Mouse (Mus musculus) cerebellum, adult 11 months (tissue): ENCODE data around the gene Tcf19.
"Not testable (repeated sequence)": the region's sequence is repeated elsewhere in the genome, so short reads cannot be mapped to it uniquely, and the experiment has no call there.

Source experiments
- DNase-seq: peaks from one replicate; pipeline ENCODE4 v3.0.0; 2022

The Tcf19 gene

GRCm38 (mm10) chr17:35532360-35532759, 15.7 kb upstream of the Tcf19 start:
- no peak for DNase-seq

- DNase-seq: no peak
These were observed 10.0 kb upstream of the Tcf19 start for GRCm38 (mm10) chr17:35526644-35527043.

GRCm38 (mm10) chr17:35524354-35524753, 7.7 kb upstream of the Tcf19 start:
- no peak for DNase-seq

- no peak for DNase-seq
These were observed 902 bp upstream of the Tcf19 start for GRCm38 (mm10) chr17:35517526-35517925.

- peak; percentile 15 for DNase-seq
These were observed 548 bp downstream of the Tcf19 start for GRCm38 (mm10) chr17:35515911-35516640.

- no peak for DNase-seq
These were observed 1.9 kb downstream of the Tcf19 start for GRCm38 (mm10) chr17:35514756-35515155.

GRCm38 (mm10) chr17:35513886-35514285, 2.7 kb downstream of the Tcf19 start:
- DNase-seq: peak; percentile 34

- DNase-seq: no peak
These were observed 3.6 kb downstream of the Tcf19 start for GRCm38 (mm10) chr17:35512916-35513626.

GRCm38 (mm10) chr17:35509284-35509683, 7.3 kb downstream of the Tcf19 start:
- no peak for DNase-seq

- not testable (repeated sequence) for DNase-seq
These were observed 8.3 kb downstream of the Tcf19 start for GRCm38 (mm10) chr17:35508279-35508678.

GRCm38 (mm10) chr17:35507556-35508260, 8.9 kb downstream of the Tcf19 start:
- DNase-seq: no peak

GRCm38 (mm10) chr17:35506881-35507280, 9.7 kb downstream of the Tcf19 start:
- no peak for DNase-seq

- no peak for DNase-seq
These were observed 10.8 kb downstream of the Tcf19 start, which contains the start of gene Pou5f1 for GRCm38 (mm10) chr17:35505776-35506175. Gene Pou5f1, plus strand, starts transcription at chr17:35506018.

- no peak for DNase-seq
These were observed 11.8 kb downstream of the Tcf19 start for GRCm38 (mm10) chr17:35504628-35505481.

- DNase-seq: no peak
These were observed 12.8 kb downstream of the Tcf19 start for GRCm38 (mm10) chr17:35503849-35504248.

- no peak for DNase-seq
These were observed 13.9 kb downstream of the Tcf19 start for GRCm38 (mm10) chr17:35502762-35503161.

GRCm38 (mm10) chr17:35502226-35502625, 14.4 kb downstream of the Tcf19 start:
- no peak for DNase-seq

- DNase-seq: no peak
These were observed 19.5 kb downstream of the Tcf19 start for GRCm38 (mm10) chr17:35497124-35497523.

GRCm38 (mm10) chr17:35490320-35490719, 26.3 kb downstream of the Tcf19 start:
- DNase-seq: no peak

- no peak for DNase-seq
These were observed 28.6 kb downstream of the Tcf19 start for GRCm38 (mm10) chr17:35488041-35488440.

GRCm38 (mm10) chr17:35486726-35487125, 29.9 kb downstream of the Tcf19 start:
- DNase-seq: no peak

GRCm38 (mm10) chr17:35485702-35486101, 30.9 kb downstream of the Tcf19 start:
- no peak for DNase-seq

GRCm38 (mm10) chr17:35484066-35484465, 32.6 kb downstream of the Tcf19 start:
- peak; percentile 31 for DNase-seq
